Comparison of ENCODE assay signal across 1 mouse cellular context in the genomic region with DNA sequence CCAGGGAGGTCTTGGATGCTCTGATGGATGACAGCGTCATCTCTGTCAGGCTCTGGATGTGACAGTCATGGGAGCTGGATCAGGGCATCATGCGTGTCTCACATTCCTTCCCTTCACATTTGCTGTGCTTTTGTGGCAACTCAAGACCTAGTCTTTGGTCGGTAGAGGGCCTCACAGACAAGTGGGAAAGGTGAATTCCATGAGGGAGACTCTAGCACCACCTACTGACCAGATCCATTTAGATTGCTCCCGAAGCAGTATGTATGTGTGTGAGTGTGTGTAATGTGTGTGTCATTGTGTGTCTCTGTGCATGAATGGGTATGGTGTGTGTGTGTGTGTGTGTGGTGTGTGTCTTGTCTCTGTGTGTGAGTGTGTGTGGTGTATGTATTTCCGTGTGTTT.
TF ChIP-seq lines count a peak whose summit lies in the region.

No protein-coding gene starts in this region.

TF ChIP-seq in CH12.LX, 34 proteins besides CTCF, POLR2A, EP300 and RAD21 (continued from another document):
- peak; percentile 39; the same call in 1 of the 2 replicates for TF ChIP-seq MAX (IDR thresholded peaks at IDR 0.05; ENCODE audit: low read length)
- TF ChIP-seq SMC3 (IDR thresholded peaks at IDR 0.05; ENCODE audit: low read depth, low read length): peak; percentile 81
- TF ChIP-seq ZC3H11A (IDR thresholded peaks at IDR 0.05; ENCODE audit: low read depth, low read length): 0 out of 2 replicates have a peak, but pooled peaks have one; percentile 1
- 0 out of 2 replicates have a peak, but pooled peaks have one; percentile 16 for TF ChIP-seq MEF2A (IDR thresholded peaks at IDR 0.05; ENCODE audit: borderline replicate concordance, low read depth, low read length)
- TF ChIP-seq RCOR1 (conservative IDR thresholded peaks at IDR 0.05; ENCODE audit: low read depth, low read length): no peak
- TF ChIP-seq USF2 (conservative IDR thresholded peaks at IDR 0.05; ENCODE audit: low read depth, low read length): no peak
